Mouse (Mus musculus) A20 (cell line): ENCODE results near the gene Snrpn.

ENCODE experiments used
- DNase-seq: peaks from one replicate; pipeline ENCODE4 v3.0.0-alpha.2; 2011; ENCODE audit warnings: low read depth, low spot score

Gene Snrpn

GRCm38 (mm10) chr7:60139742-60140480, at the start of gene Snrpn:
Snrpn (minus strand) TSS chr7:60140219.
- DNase-seq, result no peak

- DNase-seq, result no peak
Measured at GRCm38 (mm10) chr7:60170250-60171185, 30.5 kb upstream of the Snrpn start.

- DNase-seq, result no peak
Measured at GRCm38 (mm10) chr7:60125332-60125731, 14.7 kb downstream of the Snrpn start.

- DNase-seq, result peak; percentile 69
Measured at GRCm38 (mm10) chr7:60123086-60123624, 16.9 kb downstream of the Snrpn start.

- DNase-seq, result peak; percentile 90
Measured at GRCm38 (mm10) chr7:60122434-60123085, 17.5 kb downstream of the Snrpn start.

- DNase-seq, result no peak
Measured at GRCm38 (mm10) chr7:60097154-60097859, 42.7 kb downstream of the Snrpn start.

- DNase-seq, result no peak
Measured at GRCm38 (mm10) chr7:60076301-60076700, 63.7 kb downstream of the Snrpn start.

- peak; percentile 68 for DNase-seq
Measured at GRCm38 (mm10) chr7:60047481-60048201, 92.4 kb downstream of the Snrpn start.

GRCm38 (mm10) chr7:60013186-60013585, 126.8 kb downstream of the Snrpn start:
- DNase-seq, result no peak

- no peak for DNase-seq
Measured at GRCm38 (mm10) chr7:60007727-60008360, 132.2 kb downstream of the Snrpn start.

GRCm38 (mm10) chr7:60006262-60006661, 133.8 kb downstream of the Snrpn start:
- DNase-seq, result no peak

- no peak for DNase-seq
Measured at GRCm38 (mm10) chr7:60004606-60005330, 135.3 kb downstream of the Snrpn start, which contains the start of the genes Snurf and Gm38393. Snurf (minus strand) TSS chr7:60005049. Gm38393 (minus strand) TSS chr7:60005064.

GRCm38 (mm10) chr7:60003921-60004605, 136.0 kb downstream of the Snrpn start:
- DNase-seq, result no peak

- no peak for DNase-seq
Measured at GRCm38 (mm10) chr7:60003006-60003865, 136.8 kb downstream of the Snrpn start.

- no peak for DNase-seq
Measured at GRCm38 (mm10) chr7:59978646-59979045, 161.4 kb downstream of the Snrpn start.
